Mouse (Mus musculus) limb, embryonic 14.5 days (tissue): ENCODE measurements around the gene Msln. TPM values are rescaled to one million over a fixed set of nuclear protein-coding genes. Genes with fewer than 3 reads are reported as not detected.

Source experiments
- ATAC-seq: fragments of 200-750 bp; cut with Nextera tagmentation; 2 replicates; pipeline ENCODE4 v1.8.0; 2017; ENCODE audit warnings: low read depth, moderate number of reproducible peaks, moderate TSS enrichment; ENCODE audit not compliant: low FRiP score
- DNase-seq: peaks from one replicate; pipeline ENCODE4 v3.0.0-alpha.2; 2015; ENCODE audit warnings: low spot score
- H3K27ac ChIP-seq: fragments of 300-500 bp; sonication (generic); replicated peaks from 2 replicates; pipeline ENCODE4 v1.5.1; 2014; ENCODE audit warnings: low read depth, mild to moderate bottlenecking, low read length, moderate library complexity, mixed read lengths
- H3K27me3 ChIP-seq: fragments of 300-500 bp; sonication (generic); 2 replicates; pipeline ENCODE4 v1.6.1; 2014; ENCODE audit warnings: low read length, mixed read lengths; ENCODE audit not compliant: control insufficient read depth, insufficient read depth
- H3K36me3 ChIP-seq: fragments of 300-500 bp; sonication (generic); 2 replicates; pipeline ENCODE4 v1.6.1; 2014; ENCODE audit warnings: mild to moderate bottlenecking, low read length, moderate library complexity, mixed read lengths; ENCODE audit not compliant: control insufficient read depth, insufficient read depth
- H3K4me1 ChIP-seq: fragments of 300-500 bp; sonication (generic); 2 replicates; pipeline ENCODE4 v1.6.1; 2014; ENCODE audit warnings: antibody characterized with exemption, low read length, mixed read lengths; ENCODE audit not compliant: control insufficient read depth, insufficient read depth
- H3K4me2 ChIP-seq: fragments of 300-500 bp; sonication (generic); replicated peaks from 2 replicates; pipeline ENCODE4 v1.6.1; 2014; ENCODE audit warnings: low read depth, mild to moderate bottlenecking, low read length, moderate library complexity; ENCODE audit not compliant: severe bottlenecking
- H3K4me3 ChIP-seq: fragments of 300-500 bp; sonication (generic); replicated peaks from 2 replicates; pipeline ENCODE4 v1.5.1; 2014; ENCODE audit warnings: low read length
- H3K9ac ChIP-seq: fragments of 300-500 bp; sonication (generic); 2 replicates; pipeline ENCODE4 v1.6.1; 2014; ENCODE audit warnings: mild to moderate bottlenecking, low read depth, low read length, moderate library complexity; ENCODE audit not compliant: severe bottlenecking
- H3K9me3 ChIP-seq: fragments of 300-500 bp; sonication (generic); 2 replicates; pipeline ENCODE4 v1.6.1; 2016; ENCODE audit warnings: low read length; ENCODE audit not compliant: control insufficient read depth
- POLR2A ChIP-seq: fragments of 200-500 bp; IDR thresholded peaks from 2 replicates; pipeline ENCODE4 v1.8.0; 2012; ENCODE audit warnings: inconsistent platforms, mild to moderate bottlenecking, moderate library complexity, borderline replicate concordance; ENCODE audit not compliant: insufficient read depth, insufficient read length; ENCODE audit errors: extremely low read depth
- WGBS: fragments of 180-500 bp; shearing (Covaris S2); extraction: QIAGEN DNeasy Blood & Tissue Kit; methylation state at CpG from one replicate; pipeline ENCODE4 v1.1.7; 2014; 5-methylcytosine and 5-hydroxymethylcytosine counted together
- polyA plus RNA-seq, 2 experiments: library from polyadenylated mRNA; depleted of rRNA in 1 of 2; stranded (reverse) in 1 of 2; unstranded in 1 of 2; fragments of >200 nt; fragmentation: Nextera tagmentation in 1 of 2; extraction: Ambion mirVana in 1 of 2; gene quantifications; 2 replicates each; pipeline versions ENCODE4 v1.2.1 to v1.2.3; 2012 to 2014

The Msln gene
- 0.23 and 5.5 TPM in 2 replicates for polyA plus RNA-seq (2012; rRNA removed)
- 0.37 and 0.95 TPM in 2 replicates for polyA plus RNA-seq (2014; fragmentation: Nextera tagmentation; extraction: Ambion mirVana)

GRCm38 (mm10) chr17:25754241-25754640 is at the start of gene Msln:
Msln (minus strand) TSS chr17:25754378.
- no peak for TF ChIP-seq POLR2A
- no peaks in the 10 kb centered on the region for H3K27me3 ChIP-seq
- 0 out of 2 replicates have a peak within 1 kb of the TSS, but pooled peaks have one; percentile 25 for H3K9ac ChIP-seq
- no peaks in the 10 kb centered on the region for H3K9me3 ChIP-seq
- H3K4me2 ChIP-seq, result no peak within 1 kb of the TSS
- DNase-seq, result no peak
- ATAC-seq, result no peak
- no peak within 1 kb of the TSS for H3K27ac ChIP-seq
- WGBS, result 81% methylated on average over 8 of the region's 9 CpGs
- H3K36me3 ChIP-seq, result no peaks in the 10 kb centered on the region
- H3K4me1 ChIP-seq, result no peaks in the 10 kb centered on the region
- H3K4me3 ChIP-seq, result no peak within 1 kb of the TSS

- H3K4me1 ChIP-seq, result no peaks in the 10 kb centered on the region
- H3K36me3 ChIP-seq, result no peaks in the 10 kb centered on the region
- peak; percentile 30 for DNase-seq
- no peak for TF ChIP-seq POLR2A
- 11% methylated on average over 10 of the region's 10 CpGs for WGBS
- H3K9me3 ChIP-seq, result no peaks in the 10 kb centered on the region
- H3K4me2 ChIP-seq, result no peak overlapping the region
- H3K27ac ChIP-seq, result no peak overlapping the region
- peak; percentile 58; the same call in 1 of the 2 replicates for ATAC-seq
- no peak overlapping the region for H3K4me3 ChIP-seq
- H3K27me3 ChIP-seq, result peaks cover under 1% of the 10 kb centered on the region; the same call in 1 of the 2 replicates
- H3K9ac ChIP-seq, result no peak overlapping the region; the same call in 1 of the 2 replicates
Observed at GRCm38 (mm10) chr17:25802825-25803517, 48.8 kb upstream of the Msln start.

- Histone ChIP-seq H3K9ac (no peak overlapping the region), H3K4me3 (no peak overlapping the region), H3K36me3 (no peaks in the 10 kb centered on the region), H3K27ac (no peak overlapping the region), H3K4me1 (peaks cover 8% of the 10 kb centered on the region; the same call in 1 of the 2 replicates), H3K27me3 (no peaks in the 10 kb centered on the region), H3K4me2 (no peak overlapping the region), H3K9me3 (no peaks in the 10 kb centered on the region)
- 5% methylated on average over 6 of the region's 6 CpGs for WGBS
- TF ChIP-seq POLR2A, result no peak
- ATAC-seq (no peak), DNase-seq (peak; percentile 79)
Observed at GRCm38 (mm10) chr17:25801029-25801428, 46.9 kb upstream of the Msln start.

- Histone ChIP-seq H3K27ac (0 out of 2 replicates have a peak within 1 kb of the TSS, but pooled peaks have one; percentile 4), H3K4me1 (peaks cover 21% of the 10 kb centered on the region)
Observed at GRCm38 (mm10) chr17:25796951-25797369, 42.8 kb upstream of the Msln start, which contains the start of gene Metrn. Metrn (minus strand) TSS chr17:25797136.

GRCm38 (mm10) chr17:25796211-25796771 is 42.1 kb upstream of the Msln start:
- H3K27me3 ChIP-seq, result no peaks in the 10 kb centered on the region
- no peaks in the 10 kb centered on the region for H3K36me3 ChIP-seq
- peak overlapping the region; percentile 70 for H3K9ac ChIP-seq
- peaks cover 23% of the 10 kb centered on the region for H3K4me1 ChIP-seq
- WGBS, result under 1% methylated on average over 29 of the region's 37 CpGs
- no peak for TF ChIP-seq POLR2A
- H3K9me3 ChIP-seq, result no peaks in the 10 kb centered on the region
- H3K27ac ChIP-seq, result no peak overlapping the region
- peak overlapping the region; percentile 81 for H3K4me3 ChIP-seq
- H3K4me2 ChIP-seq, result peak overlapping the region; percentile 97
- DNase-seq (no peak), ATAC-seq (no peak)

More at GRCm38 (mm10) chr17:25796951-25797369, 42.8 kb upstream of the Msln start, which contains the start of gene Metrn:
- 0 out of 2 replicates have a peak, but pooled peaks have one; percentile 29 for TF ChIP-seq POLR2A
- Histone ChIP-seq H3K9me3 (no peaks in the 10 kb centered on the region), H3K4me3 (peak within 1 kb of the TSS; percentile 81), H3K36me3 (no peaks in the 10 kb centered on the region), H3K9ac (peak within 1 kb of the TSS; percentile 70), H3K4me2 (peak within 1 kb of the TSS; percentile 97), H3K27me3 (no peaks in the 10 kb centered on the region)
- WGBS, result under 1% methylated on average over 29 of the region's 35 CpGs
- ATAC-seq (peak; percentile 92), DNase-seq (peak; percentile 82)
